Mouse (Mus musculus) heart, postnatal 0 days (tissue): ENCODE data around the gene H2afj.

ENCODE experiments used
- CTCF ChIP-seq: IDR thresholded peaks from 2 replicates; pipeline ENCODE4 v1.5.1; 2016; ENCODE audit warnings: antibody characterized with exemption, control low read depth, low read depth
- EP300 ChIP-seq: IDR thresholded peaks from 2 replicates; pipeline ENCODE4 v1.6.1; 2016; ENCODE audit warnings: antibody characterized with exemption, low read depth

- TF ChIP-seq CTCF (no peak), EP300 (no peak)
These were observed 29.3 kb downstream of the H2afj start for GRCm38 (mm10) chr6:136837323-136837722.
